Mouse (Mus musculus) hindbrain, embryonic 13.5 days (tissue): ENCODE results near the gene Tlk1. TPM values are rescaled to one million over a fixed set of nuclear protein-coding genes. Genes with fewer than 3 reads are reported as not detected.

Source experiments
- ATAC-seq: fragments of 200-750 bp; cut with Nextera tagmentation; 2 replicates; pipeline ENCODE4 v1.8.0; 2017; ENCODE audit warnings: moderate TSS enrichment; ENCODE audit not compliant: low FRiP score
- H3K27ac ChIP-seq: fragments of 300-500 bp; sonication (generic); 2 replicates; pipeline ENCODE4 v1.5.1; 2015; ENCODE audit warnings: inconsistent platforms, mild to moderate bottlenecking, moderate library complexity
- H3K27me3 ChIP-seq: fragments of 300-500 bp; sonication (generic); 2 replicates; pipeline ENCODE4 v1.6.1; 2015; ENCODE audit warnings: mild to moderate bottlenecking, inconsistent platforms
- H3K36me3 ChIP-seq: fragments of 300-500 bp; sonication (generic); 2 replicates; pipeline ENCODE4 v1.6.1; 2015; ENCODE audit warnings: mild to moderate bottlenecking, inconsistent platforms
- H3K4me1 ChIP-seq: fragments of 300-500 bp; sonication (generic); replicated peaks from 2 replicates; pipeline ENCODE4 v1.6.1; 2015; ENCODE audit warnings: inconsistent platforms
- H3K4me2 ChIP-seq: fragments of 300-500 bp; sonication (generic); 2 replicates; pipeline ENCODE4 v1.6.1; 2015; ENCODE audit warnings: inconsistent platforms, mild to moderate bottlenecking, moderate library complexity
- H3K4me3 ChIP-seq: fragments of 300-500 bp; sonication (generic); 2 replicates; pipeline ENCODE4 v1.5.1; 2015; ENCODE audit warnings: mild to moderate bottlenecking, inconsistent platforms
- H3K9ac ChIP-seq: fragments of 300-500 bp; sonication (generic); 2 replicates; pipeline ENCODE4 v1.6.1; 2015; ENCODE audit warnings: mild to moderate bottlenecking, inconsistent platforms
- H3K9me3 ChIP-seq: fragments of 300-500 bp; sonication (generic); 2 replicates; pipeline ENCODE4 v1.6.1; 2016; ENCODE audit warnings: inconsistent platforms
- WGBS: fragments of 180-500 bp; shearing (Covaris S2); methylation state at CpG from one replicate; pipeline ENCODE4 v1.1.7; 2015; 5-methylcytosine and 5-hydroxymethylcytosine counted together
- polyA plus RNA-seq: library from polyadenylated mRNA; unstranded; fragments of >200 nt; fragmentation: Nextera tagmentation; extraction: Ambion mirVana; gene quantifications from 2 replicates; pipeline ENCODE4 v1.2.1, GENCODE M21; 2015

The Tlk1 gene
- polyA plus RNA-seq, 1 experiment from 2014 or later, result 22.2 TPM

- no peak overlapping the region for H3K4me2 ChIP-seq
- 64% methylated on average over 2 of the region's 2 CpGs for WGBS
- no peaks in the 10 kb centered on the region for H3K4me1 ChIP-seq
- no peaks in the 10 kb centered on the region for H3K36me3 ChIP-seq
- no peak for ATAC-seq
- H3K27ac ChIP-seq, result no peak overlapping the region
- no peaks in the 10 kb centered on the region for H3K27me3 ChIP-seq
- no peak overlapping the region for H3K4me3 ChIP-seq
- H3K9me3 ChIP-seq, result no peaks in the 10 kb centered on the region
- H3K9ac ChIP-seq, result no peak overlapping the region
These were observed 5.2 kb upstream of the Tlk1 start for GRCm38 (mm10) chr2:70830683-70831082.

GRCm38 (mm10) chr2:70829946-70830610 is 4.5 kb upstream of the Tlk1 start:
- Histone ChIP-seq H3K9me3 (no peaks in the 10 kb centered on the region), H3K27me3 (no peaks in the 10 kb centered on the region), H3K4me1 (no peaks in the 10 kb centered on the region), H3K36me3 (no peaks in the 10 kb centered on the region), H3K4me2 (no peak overlapping the region), H3K4me3 (no peak overlapping the region), H3K9ac (no peak overlapping the region), H3K27ac (no peak overlapping the region)
- ATAC-seq, result no peak
- WGBS, result 88% methylated on average over 5 of the region's 5 CpGs

DNA sequence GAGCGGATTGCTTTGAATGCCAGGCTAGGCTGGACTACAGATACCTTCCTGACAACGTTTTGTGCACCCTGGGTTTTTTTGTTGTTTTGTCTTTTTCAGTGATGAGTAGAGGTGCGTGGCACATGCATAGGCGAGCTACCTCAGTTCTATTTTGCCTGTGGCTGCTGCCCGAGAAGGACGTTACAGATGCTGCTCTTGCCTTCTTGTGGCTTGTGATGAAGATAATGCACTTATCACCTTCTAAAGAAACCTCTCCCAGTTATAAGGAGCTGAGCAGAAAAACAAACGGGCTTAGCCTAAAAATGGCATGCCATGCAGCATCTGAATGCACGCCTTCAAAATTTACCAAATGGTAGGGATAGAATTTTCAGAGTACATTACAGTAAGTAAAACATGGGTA is 2.3 kb upstream of the Tlk1 start:
- H3K27me3 ChIP-seq, result no peaks in the 10 kb centered on the region
- no peak overlapping the region for H3K4me2 ChIP-seq
- peaks cover 5% of the 10 kb centered on the region for H3K4me1 ChIP-seq
- WGBS, result 88% methylated on average over 8 of the region's 8 CpGs
- H3K36me3 ChIP-seq, result no peaks in the 10 kb centered on the region
- no peak overlapping the region for H3K27ac ChIP-seq
- H3K9me3 ChIP-seq, result no peaks in the 10 kb centered on the region
- ATAC-seq, result no peak
- no peak overlapping the region for H3K9ac ChIP-seq
- no peak overlapping the region for H3K4me3 ChIP-seq

- no peak overlapping the region for H3K4me3 ChIP-seq
- H3K4me1 ChIP-seq, result peaks cover 14% of the 10 kb centered on the region
- no peaks in the 10 kb centered on the region for H3K27me3 ChIP-seq
- 79% methylated on average over 8 of the region's 8 CpGs for WGBS
- no peak for ATAC-seq
- H3K9me3 ChIP-seq, result no peaks in the 10 kb centered on the region
- no peak overlapping the region for H3K27ac ChIP-seq
- H3K36me3 ChIP-seq, result no peaks in the 10 kb centered on the region
- H3K9ac ChIP-seq, result no peak overlapping the region
- 0 out of 2 replicates have a peak overlapping the region, but pooled peaks have one; percentile 25 for H3K4me2 ChIP-seq
These were observed 1.1 kb upstream of the Tlk1 start for GRCm38 (mm10) chr2:70826436-70827230.

- Histone ChIP-seq H3K4me3 (peak overlapping the region; percentile 93), H3K4me2 (peak overlapping the region; percentile 68), H3K27ac (peak overlapping the region; percentile 99), H3K36me3 (no peaks in the 10 kb centered on the region), H3K27me3 (no peaks in the 10 kb centered on the region), H3K9me3 (no peaks in the 10 kb centered on the region), H3K4me1 (peaks cover 14% of the 10 kb centered on the region), H3K9ac (peak overlapping the region; percentile 94)
- WGBS, result 1% methylated on average over 51 of the region's 59 CpGs
- ATAC-seq, result peak; percentile 77
These were observed 624 bp downstream of the Tlk1 start for GRCm38 (mm10) chr2:70824838-70825370.

- WGBS, result under 1% methylated on average over 27 of the region's 27 CpGs
These were observed 1.4 kb downstream of the Tlk1 start for GRCm38 (mm10) chr2:70823926-70824800.

DNA sequence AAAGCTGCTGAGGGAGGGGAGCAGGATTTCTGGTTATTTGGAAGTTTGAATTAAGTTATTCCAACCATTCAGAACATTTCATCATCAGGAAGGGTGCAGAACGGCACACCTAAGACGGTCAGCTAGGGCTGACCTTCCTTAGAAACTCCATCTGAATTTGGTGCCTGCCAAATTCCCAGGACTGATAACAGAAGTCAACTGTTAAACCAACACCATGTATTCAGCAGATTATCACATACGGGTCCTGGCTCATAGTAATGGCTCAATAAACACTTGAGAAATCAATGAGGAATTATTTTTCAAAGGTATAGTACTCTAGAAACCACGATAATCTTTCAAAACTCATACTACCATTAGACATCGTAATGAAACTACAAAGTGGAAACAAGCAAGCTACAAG is 2.1 kb downstream of the Tlk1 start:
- peak overlapping the region; percentile 93 for H3K4me3 ChIP-seq
- H3K9me3 ChIP-seq, result no peaks in the 10 kb centered on the region
- no peak overlapping the region for H3K9ac ChIP-seq
- WGBS, result 49% methylated on average over 5 of the region's 5 CpGs
- H3K4me2 ChIP-seq, result peak overlapping the region; percentile 68
- H3K27ac ChIP-seq, result no peak overlapping the region
- no peaks in the 10 kb centered on the region for H3K27me3 ChIP-seq
- ATAC-seq, result no peak
- H3K36me3 ChIP-seq, result no peaks in the 10 kb centered on the region
- peaks cover 14% of the 10 kb centered on the region for H3K4me1 ChIP-seq

More at GRCm38 (mm10) chr2:70823926-70824800, 1.4 kb downstream of the Tlk1 start:
- H3K36me3 ChIP-seq, result no peaks in the 10 kb centered on the region
- peak overlapping the region; percentile 94 for H3K9ac ChIP-seq
- no peak for ATAC-seq
- H3K4me1 ChIP-seq, result peaks cover 14% of the 10 kb centered on the region
- peak overlapping the region; percentile 93 for H3K4me3 ChIP-seq
- peak overlapping the region; percentile 68 for H3K4me2 ChIP-seq
- H3K27me3 ChIP-seq, result no peaks in the 10 kb centered on the region
- no peaks in the 10 kb centered on the region for H3K9me3 ChIP-seq
- H3K27ac ChIP-seq, result peak overlapping the region; percentile 99

DNA sequence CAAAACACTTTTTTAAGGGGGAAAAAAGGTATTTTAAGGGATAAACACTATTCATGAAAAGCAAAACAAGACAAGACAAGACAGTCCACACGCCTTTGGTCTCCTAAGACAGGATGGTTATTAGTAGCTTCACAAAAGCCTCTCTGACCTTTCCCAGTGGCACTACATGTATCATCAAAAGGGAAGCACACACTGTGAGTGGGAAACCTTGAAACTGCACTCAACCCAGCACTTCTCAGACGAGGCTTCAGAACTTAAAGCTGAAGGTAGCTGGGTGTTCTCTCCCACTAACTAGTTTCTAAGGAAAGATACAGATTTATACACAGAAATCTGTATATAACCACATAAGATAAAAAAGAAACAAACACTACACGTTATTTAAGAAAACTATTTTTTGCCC is 8.6 kb downstream of the Tlk1 start:
- WGBS, result 61% methylated on average over 3 of the region's 3 CpGs

GRCm38 (mm10) chr2:70816016-70816415 is 9.5 kb downstream of the Tlk1 start:
- no peak overlapping the region for H3K9ac ChIP-seq
- 85% methylated on average over 2 of the region's 2 CpGs for WGBS
- no peaks in the 10 kb centered on the region for H3K9me3 ChIP-seq
- no peak overlapping the region for H3K27ac ChIP-seq
- H3K4me3 ChIP-seq, result no peak overlapping the region
- H3K4me2 ChIP-seq, result no peak overlapping the region
- no peak for ATAC-seq
- H3K4me1 ChIP-seq, result peaks cover 3% of the 10 kb centered on the region
- no peaks in the 10 kb centered on the region for H3K27me3 ChIP-seq
- H3K36me3 ChIP-seq, result no peaks in the 10 kb centered on the region

More for the DNA sequence above, 8.6 kb downstream of the Tlk1 start:
- no peak overlapping the region for H3K9ac ChIP-seq
- H3K4me1 ChIP-seq, result peaks cover 5% of the 10 kb centered on the region
- no peaks in the 10 kb centered on the region for H3K36me3 ChIP-seq
- no peaks in the 10 kb centered on the region for H3K9me3 ChIP-seq
- H3K27ac ChIP-seq, result no peak overlapping the region
- no peak for ATAC-seq
- H3K4me3 ChIP-seq, result no peak overlapping the region
- no peaks in the 10 kb centered on the region for H3K27me3 ChIP-seq
- H3K4me2 ChIP-seq, result no peak overlapping the region

DNA sequence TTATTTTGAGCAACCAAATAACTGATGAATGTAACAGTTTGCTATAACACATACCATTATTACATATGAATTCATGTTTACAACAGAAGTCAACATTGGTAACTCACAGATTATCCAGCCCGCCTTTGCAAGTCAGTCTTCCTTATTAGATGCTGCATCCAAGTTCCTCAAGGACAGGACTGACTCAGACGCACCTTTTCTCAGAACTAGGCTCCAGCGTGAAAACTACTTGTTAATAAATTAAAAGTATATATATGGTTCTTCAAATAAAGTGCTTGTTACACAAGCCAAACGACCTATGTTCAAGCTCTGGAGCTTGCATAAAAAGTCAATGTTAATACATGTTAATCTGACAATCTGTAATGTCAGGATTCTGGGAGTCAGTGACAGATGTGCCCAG is 11.9 kb downstream of the Tlk1 start:
- Histone ChIP-seq H3K27ac (no peak overlapping the region), H3K27me3 (no peaks in the 10 kb centered on the region), H3K4me1 (peaks cover 3% of the 10 kb centered on the region), H3K4me2 (no peak overlapping the region), H3K4me3 (no peak overlapping the region), H3K36me3 (no peaks in the 10 kb centered on the region), H3K9ac (no peak overlapping the region), H3K9me3 (no peaks in the 10 kb centered on the region)
- no peak for ATAC-seq
- WGBS, result 85% methylated on average over 4 of the region's 4 CpGs

DNA sequence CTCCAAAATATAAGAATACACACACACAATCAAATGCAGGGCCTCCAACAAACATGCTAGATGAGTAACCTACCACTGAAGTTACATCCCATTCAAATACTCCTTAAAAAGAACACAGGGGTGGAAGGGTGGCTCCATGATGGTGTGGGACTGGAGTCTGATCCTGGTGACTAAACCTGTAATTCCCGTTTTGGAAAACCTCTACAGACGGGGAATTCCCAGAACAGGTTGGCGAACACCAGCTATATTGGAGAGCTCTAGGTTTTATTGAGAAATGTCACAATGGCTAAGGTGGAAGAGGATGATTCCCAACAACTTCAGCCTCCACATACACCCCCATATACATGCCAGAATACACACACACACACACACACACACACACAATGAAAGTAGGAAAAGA is 14.1 kb downstream of the Tlk1 start:
- H3K4me1 ChIP-seq, result peaks cover 3% of the 10 kb centered on the region
- no peak overlapping the region for H3K27ac ChIP-seq
- H3K9ac ChIP-seq, result no peak overlapping the region
- H3K9me3 ChIP-seq, result no peaks in the 10 kb centered on the region
- ATAC-seq, result no peak
- WGBS, result 91% methylated on average over 3 of the region's 3 CpGs
- H3K4me3 ChIP-seq, result no peak overlapping the region
- H3K27me3 ChIP-seq, result no peaks in the 10 kb centered on the region
- H3K36me3 ChIP-seq, result no peaks in the 10 kb centered on the region
- H3K4me2 ChIP-seq, result no peak overlapping the region

- Histone ChIP-seq H3K4me3 (no peak overlapping the region), H3K9me3 (no peaks in the 10 kb centered on the region), H3K4me1 (peaks cover 3% of the 10 kb centered on the region), H3K36me3 (0 out of 2 replicates have a peak, but pooled peaks cover under 1% of the 10 kb centered on the region), H3K4me2 (no peak overlapping the region), H3K27me3 (no peaks in the 10 kb centered on the region), H3K9ac (no peak overlapping the region), H3K27ac (no peak overlapping the region)
- WGBS, result 91% methylated on average over 3 of the region's 3 CpGs
- no peak for ATAC-seq
These were observed 15.6 kb downstream of the Tlk1 start for GRCm38 (mm10) chr2:70809921-70810320.
